ENCODE assay signal across 8 mouse cellular contexts in genomic region chr7:127707957-127708206, GRCm38 (mm10). TPM values are rescaled to one million over a fixed set of nuclear protein-coding genes. Genes with fewer than 3 reads are reported as not detected.
A peak's percentile ranks its signal among the peaks of the same experiment; 100 is the strongest.
DNase-seq lines count a peak whose midpoint lies in the region; ATAC-seq and TF ChIP-seq lines count a peak whose summit lies in the region.

No protein-coding gene starts in this region.

- H3K4me3 ChIP-seq in neural tube, embryonic 11.5 days (ENCODE audit: low read depth, low read length): peak overlapping the region; percentile 71
- H3K4me3 ChIP-seq in forebrain, embryonic 10.5 days: peak overlapping the region; percentile 68
- H3K4me3 ChIP-seq in limb, embryonic 13.5 days: peak overlapping the region; percentile 76
- peak overlapping the region; percentile 98 for H3K4me3 ChIP-seq in olfactory bulb, adult 2 months (ENCODE audit: insufficient read depth, low read depth, low read length)

- no peak for TF ChIP-seq POLR2A in olfactory bulb, adult 2 months (IDR thresholded peaks at IDR 0.05; ENCODE audit: insufficient read depth, low read depth, low read length)

- peak overlapping the region; percentile 94 for H3K27ac ChIP-seq in neural tube, embryonic 11.5 days (ENCODE audit: low read depth, low read length)
- peak overlapping the region; percentile 95 for H3K27ac ChIP-seq in forebrain, embryonic 10.5 days
- H3K27ac ChIP-seq in limb, embryonic 13.5 days: peak overlapping the region; percentile 99
- peak overlapping the region; percentile 71; the same call in 1 of the 2 replicates for H3K27ac ChIP-seq in olfactory bulb, adult 2 months (ENCODE audit: insufficient read depth, low read depth, low read length)

- intact Hi-C loops in left cerebral cortex, postnatal 10 days (cut with DNase I): no loop called here

- peak overlapping the region; percentile 82 for H3K9ac ChIP-seq in neural tube, embryonic 11.5 days (ENCODE audit: low read length)
- H3K9ac ChIP-seq in limb, embryonic 13.5 days: peak overlapping the region; percentile 93

- no peaks in the 10 kb centered on the region for H3K27me3 ChIP-seq in neural tube, embryonic 11.5 days (ENCODE audit: control insufficient read depth, insufficient read depth, low read length)
- H3K27me3 ChIP-seq in forebrain, embryonic 10.5 days (ENCODE audit: poor library complexity, severe bottlenecking): no peaks in the 10 kb centered on the region
- no peaks in the 10 kb centered on the region for H3K27me3 ChIP-seq in limb, embryonic 13.5 days

- DNase-seq in neural tube, embryonic 11.5 days (ENCODE audit: low spot score): no peak
- DNase-seq in neural tube, embryonic 10.5 days (ENCODE audit: extremely low spot score, low spot score): no peak
- DNase-seq in forebrain, embryonic 10.5 days (ENCODE audit: extremely low spot score, low spot score): no peak
- DNase-seq in right cerebral cortex, postnatal 4 days: no peak
- no peak for DNase-seq in left cerebral cortex, postnatal 10 days (ENCODE audit: extremely low spot score in 1 of 2, low spot score in 2 of 2)
- no peak for DNase-seq in testis, postnatal 10 days (ENCODE audit: low spot score)

- TF ChIP-seq CTCF in olfactory bulb, adult 2 months (IDR thresholded peaks at IDR 0.05; ENCODE audit: insufficient read depth, low read depth, low read length): no peak

- H3K4me1 ChIP-seq in neural tube, embryonic 11.5 days (ENCODE audit: control insufficient read depth, insufficient read depth, low read length): peaks cover 23% of the 10 kb centered on the region
- H3K4me1 ChIP-seq in forebrain, embryonic 10.5 days: peaks cover 52% of the 10 kb centered on the region
- H3K4me1 ChIP-seq in limb, embryonic 13.5 days: peaks cover 44% of the 10 kb centered on the region
- peaks cover 15% of the 10 kb centered on the region for H3K4me1 ChIP-seq in olfactory bulb, adult 2 months (ENCODE audit: control insufficient read depth, insufficient read depth, low read length)

- 0% methylated on average over 5 of the region's 5 CpGs for WGBS in neural tube, embryonic 11.5 days
- under 1% methylated on average over 5 of the region's 5 CpGs for WGBS in forebrain, embryonic 10.5 days
- 0% methylated on average over 5 of the region's 5 CpGs for WGBS in limb, embryonic 13.5 days
- 4% methylated on average over 5 of the region's 5 CpGs for WGBS in olfactory bulb, adult 2 months

- no peaks in the 10 kb centered on the region for H3K9me3 ChIP-seq in neural tube, embryonic 11.5 days (ENCODE audit: control insufficient read depth, low read length)
- H3K9me3 ChIP-seq in forebrain, embryonic 10.5 days: no peaks in the 10 kb centered on the region
- H3K9me3 ChIP-seq in limb, embryonic 13.5 days: no peaks in the 10 kb centered on the region

- peak overlapping the region; percentile 71 for H3K4me2 ChIP-seq in neural tube, embryonic 11.5 days (ENCODE audit: low read depth)
- H3K4me2 ChIP-seq in limb, embryonic 13.5 days (replicated peaks): peak overlapping the region; percentile 92

- peak; percentile 5; the same call in 1 of the 2 replicates for ATAC-seq in neural tube, embryonic 11.5 days (ENCODE audit: insufficient read depth, low FRiP score, low TSS enrichment)
- ATAC-seq in limb, embryonic 13.5 days (ENCODE audit: low FRiP score, low read depth): no peak

- H3K36me3 ChIP-seq in neural tube, embryonic 11.5 days (ENCODE audit: control insufficient read depth, insufficient read depth, low read length): peaks cover 2% of the 10 kb centered on the region; the same call in 1 of the 2 replicates
- H3K36me3 ChIP-seq in forebrain, embryonic 10.5 days (replicated peaks): peaks cover 42% of the 10 kb centered on the region
- peaks cover 37% of the 10 kb centered on the region for H3K36me3 ChIP-seq in limb, embryonic 13.5 days

RNA-seq across cellular contexts. Expression of gene Bcl7c, which starts 0.9 kb away (rescaled TPM):
- polyA plus RNA-seq in neural tube, embryonic 11.5 days (2014; fragmentation: Nextera tagmentation; extraction: Ambion mirVana): 54.5 and 55.5 TPM in 2 replicates
- 44.5 and 50.4 TPM in 2 replicates for polyA plus RNA-seq in forebrain, embryonic 10.5 days (2016; fragmentation: Nextera tagmentation; extraction: Ambion mirVana)
- polyA plus RNA-seq in limb, embryonic 13.5 days (2015; fragmentation: Nextera tagmentation; extraction: Ambion mirVana): 82.3 and 85.8 TPM in 2 replicates
- polyA plus RNA-seq in olfactory bulb, adult 2 months (2012; ENCODE audit: insufficient read depth, insufficient read length, low replicate concordance, missing spikeins): not detected in 2 replicates
- 10 to 100 TPM; 55.1 to 55.9 TPM for total RNA-seq in left cerebral cortex, postnatal 10 days (2021)

RNA-seq across cellular contexts. Expression of gene Ctf1, which starts 4.7 kb away (rescaled TPM):
- polyA plus RNA-seq in neural tube, embryonic 11.5 days (2014; fragmentation: Nextera tagmentation; extraction: Ambion mirVana): 6.0 and 8.8 TPM in 2 replicates
- 5.9 and 6.0 TPM in 2 replicates for polyA plus RNA-seq in forebrain, embryonic 10.5 days (2016; fragmentation: Nextera tagmentation; extraction: Ambion mirVana)
- polyA plus RNA-seq in limb, embryonic 13.5 days (2015; fragmentation: Nextera tagmentation; extraction: Ambion mirVana): 28.3 and 31.6 TPM in 2 replicates
- polyA plus RNA-seq in olfactory bulb, adult 2 months (2012; ENCODE audit: insufficient read depth, insufficient read length, low replicate concordance, missing spikeins): not detected in 2 replicates
- 1 to 10 TPM; 2.9 to 4.5 TPM for total RNA-seq in left cerebral cortex, postnatal 10 days (2021)

RNA-seq across cellular contexts. Expression of gene Ctf2, which starts 24.1 kb away (rescaled TPM):
- 0.18 TPM in 1 of 2 replicates, not detected in the other for polyA plus RNA-seq in neural tube, embryonic 11.5 days (2014; fragmentation: Nextera tagmentation; extraction: Ambion mirVana)
- polyA plus RNA-seq in forebrain, embryonic 10.5 days (2016; fragmentation: Nextera tagmentation; extraction: Ambion mirVana): 0.33 and 0.39 TPM in 2 replicates
- 0.46 and 0.50 TPM in 2 replicates for polyA plus RNA-seq in limb, embryonic 13.5 days (2015; fragmentation: Nextera tagmentation; extraction: Ambion mirVana)
- not detected in 2 replicates for polyA plus RNA-seq in olfactory bulb, adult 2 months (2012; ENCODE audit: insufficient read depth, insufficient read length, low replicate concordance, missing spikeins)
- total RNA-seq in left cerebral cortex, postnatal 10 days (2021): not detected

RNA-seq across cellular contexts. Expression of gene Fbxl19, which starts 36.5 kb away (rescaled TPM):
- 6.7 and 7.7 TPM in 2 replicates for polyA plus RNA-seq in neural tube, embryonic 11.5 days (2014; fragmentation: Nextera tagmentation; extraction: Ambion mirVana)
- polyA plus RNA-seq in forebrain, embryonic 10.5 days (2016; fragmentation: Nextera tagmentation; extraction: Ambion mirVana): 7.6 and 8.2 TPM in 2 replicates
- polyA plus RNA-seq in limb, embryonic 13.5 days (2015; fragmentation: Nextera tagmentation; extraction: Ambion mirVana): 6.7 TPM in 2 replicates
- not detected in 2 replicates for polyA plus RNA-seq in olfactory bulb, adult 2 months (2012; ENCODE audit: insufficient read depth, insufficient read length, low replicate concordance, missing spikeins)
- total RNA-seq in left cerebral cortex, postnatal 10 days (2021): 100 to 1,000 TPM in 1 of 2 experiments, 10 to 100 TPM in 1; 99.3 to 107 TPM

Comparison
In these comparisons a context has a peak if more than half of its experiments do, and no peak if none do; other contexts are left out.
1. RNA of gene Bcl7c, which starts 0.9 kb away (polyA plus RNA-seq): 82.3 to 85.8 TPM in limb, embryonic 13.5 days, 54.5 to 55.5 TPM in neural tube, embryonic 11.5 days and 44.5 to 50.4 TPM in forebrain, embryonic 10.5 days; not detected in olfactory bulb, adult 2 months; every median in the first group is over 10 times any median in the second.
2. Peak in every context shown above with its lines, with median percentiles within 50 percentile points of each other: H3K27ac ChIP-seq and H3K4me3 ChIP-seq.